Mouse (Mus musculus): ENCODE measurements around the gene Yap1.
A peak's percentile ranks its signal among the peaks of the same experiment; 100 is the strongest.
"Not testable (repeated sequence)": the region's sequence is repeated elsewhere in the genome, so short reads cannot be mapped to it uniquely, and the experiment has no call there.

Yap1 gene

GRCm38 (mm10) chr9:7907351-7907985 lies 96.9 kb downstream of the Yap1 start:
- DNase-seq = peak; percentile 11

GRCm38 (mm10) chr9:7906564-7906963 lies 97.8 kb downstream of the Yap1 start:
- no peak for DNase-seq

GRCm38 (mm10) chr9:7903825-7904224 lies 100.6 kb downstream of the Yap1 start:
- no peak for DNase-seq

GRCm38 (mm10) chr9:7903262-7903661 lies 101.1 kb downstream of the Yap1 start:
- DNase-seq = no peak

DNA sequence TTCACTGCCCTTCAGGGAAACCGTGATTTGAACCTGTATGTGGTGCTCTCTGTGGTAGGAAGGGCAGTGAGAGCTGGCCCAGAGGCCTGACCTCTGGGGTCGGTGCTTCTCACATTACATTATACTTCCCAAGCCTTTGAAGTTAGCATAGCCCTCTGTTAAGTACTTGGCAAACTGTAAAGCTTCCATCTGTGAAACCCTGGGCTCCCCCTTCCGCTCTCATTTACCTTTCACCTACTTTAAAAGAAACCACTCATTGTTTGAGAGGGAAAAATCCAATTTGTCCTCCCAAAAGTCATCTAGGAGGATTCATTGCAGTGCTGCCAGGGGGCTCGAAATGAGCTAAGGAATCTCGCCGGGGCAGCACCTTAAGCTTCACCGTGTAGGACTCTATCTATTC lies 102.1 kb downstream of the Yap1 start:
- no peak for DNase-seq

DNA sequence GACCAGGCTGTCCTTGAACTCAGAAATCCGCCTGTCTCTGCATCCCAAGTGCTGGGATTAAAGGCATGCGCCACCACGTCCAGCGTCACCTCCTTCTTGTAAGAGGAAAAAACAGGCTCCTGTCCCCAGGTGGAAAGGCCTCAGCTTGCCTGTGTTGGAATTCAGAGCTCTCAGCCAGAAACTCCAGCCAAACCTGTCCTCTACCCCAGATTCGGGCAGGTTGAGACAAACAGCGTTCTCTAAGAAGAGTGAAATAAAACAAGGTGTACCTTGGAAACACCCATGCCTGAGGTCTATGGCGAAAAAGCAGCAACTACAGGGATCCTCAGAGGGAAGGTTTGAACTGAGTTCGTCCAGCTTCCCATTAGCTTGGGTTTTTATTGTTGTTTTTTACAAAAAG lies 103.4 kb downstream of the Yap1 start:
- no peak for DNase-seq

DNA sequence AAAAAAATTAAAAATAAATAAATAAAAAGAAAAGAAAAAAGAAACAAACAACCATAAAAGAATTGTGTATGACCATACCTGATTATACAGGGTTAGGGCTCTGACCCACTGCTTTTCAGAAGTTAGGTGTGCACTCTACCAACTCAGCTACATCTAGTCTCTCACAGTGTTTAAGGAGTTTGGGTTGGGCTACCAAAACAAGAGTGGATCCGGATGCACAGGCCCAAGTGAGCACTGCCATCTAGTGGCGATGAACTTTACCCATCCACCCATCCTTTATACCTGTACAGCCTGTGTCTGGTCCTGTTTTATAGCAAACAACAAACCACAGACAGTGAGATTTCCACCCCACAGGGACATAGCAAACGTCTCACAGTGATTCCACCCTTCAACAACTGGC lies 106.9 kb downstream of the Yap1 start:
- peak; percentile 82 for DNase-seq

DNA sequence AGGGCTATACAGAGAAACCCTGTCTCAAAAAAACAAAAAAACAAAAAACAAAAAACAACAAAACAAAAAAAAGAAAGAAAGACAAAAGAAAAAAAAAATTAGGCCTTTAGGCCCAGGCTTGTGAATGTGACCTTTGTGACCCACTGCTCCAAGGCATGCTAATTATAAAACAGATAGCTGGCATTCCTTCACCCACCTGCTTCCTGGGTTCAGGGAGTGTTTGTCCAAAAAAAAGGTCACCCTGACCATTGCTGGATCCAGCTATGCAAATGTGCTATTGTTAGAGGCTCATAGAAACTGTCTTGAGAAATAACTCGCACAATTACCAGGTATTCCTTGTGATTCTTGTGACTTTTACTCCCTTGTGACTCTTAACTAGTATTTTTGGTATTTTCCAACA lies 112.6 kb downstream of the Yap1 start:
- DNase-seq = not testable (repeated sequence)

- no peak for DNase-seq
These were observed 113.2 kb downstream of the Yap1 start for GRCm38 (mm10) chr9:7891177-7891576.

DNA sequence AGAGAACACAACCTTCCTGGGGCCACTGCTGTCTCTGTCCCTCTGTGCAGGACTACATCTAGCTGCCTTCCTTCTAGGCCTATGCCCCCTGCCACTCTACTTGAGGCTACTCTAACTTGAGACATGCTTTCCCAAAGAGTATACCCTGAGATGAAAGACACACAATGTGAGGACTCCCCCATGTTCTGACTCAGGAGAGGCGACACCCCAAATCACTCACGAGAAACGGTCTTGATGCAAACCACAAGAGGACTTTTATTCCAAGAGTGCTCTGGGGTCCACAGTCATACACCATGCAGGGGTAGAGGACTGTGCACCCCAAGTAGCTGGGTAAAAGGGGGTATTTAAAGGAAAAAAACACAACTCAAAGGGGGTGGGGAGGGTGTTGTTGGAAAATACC lies 120.0 kb downstream of the Yap1 start:
- DNase-seq = no peak

DNA sequence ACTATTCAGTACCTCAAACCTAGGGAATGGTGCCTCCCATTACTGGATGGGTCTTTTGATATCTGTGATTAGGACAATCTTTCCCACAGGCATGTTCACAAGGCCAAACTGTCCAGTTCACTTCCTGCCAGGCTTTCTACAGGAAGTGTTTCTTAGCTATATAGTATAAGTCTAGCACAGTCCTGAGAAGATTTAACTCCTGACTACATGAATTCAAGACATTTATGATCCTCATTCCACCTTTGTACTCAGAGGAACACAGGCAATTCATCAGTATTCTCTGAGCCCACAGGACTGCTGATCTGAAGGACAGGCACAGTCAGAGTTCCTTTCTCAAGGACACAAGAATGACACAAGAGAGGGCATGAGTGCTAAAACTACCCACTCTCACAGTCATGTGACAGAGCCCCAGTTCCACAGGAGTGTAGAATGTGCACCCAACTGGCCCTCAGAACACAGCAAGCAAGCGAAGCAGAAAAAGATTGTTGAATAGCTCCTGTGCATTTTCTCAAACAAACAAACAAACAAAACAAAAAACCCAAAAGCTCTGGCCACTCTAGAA lies 122.0 kb downstream of the Yap1 start:
- DNase-seq = no peak

Measured in thymus, postnatal 4 days (tissue).